Mouse (Mus musculus): ENCODE measurements around the gene Prr27.

The Prr27 gene

GRCm38 (mm10) chr5:87825386-87825785 is at the start of gene Prr27:
Gene Prr27, plus strand, starts transcription at chr5:87825686.
- no peak for DNase-seq (ENCODE audit: extremely low spot score, low spot score)

GRCm38 (mm10) chr5:87782731-87783130 is 42.8 kb upstream of the Prr27 start:
- DNase-seq (ENCODE audit: extremely low spot score, low spot score): no peak

- no peak for DNase-seq (ENCODE audit: extremely low spot score, low spot score)
These were observed 17.7 kb upstream of the Prr27 start, which contains the start of gene Csn1s2b for GRCm38 (mm10) chr5:87807782-87808181. Gene Csn1s2b, plus strand, starts transcription at chr5:87808082.

- DNase-seq (ENCODE audit: extremely low spot score, low spot score): no peak
These were observed 16.2 kb upstream of the Prr27 start for GRCm38 (mm10) chr5:87809253-87809652.

- DNase-seq (ENCODE audit: extremely low spot score, low spot score): no peak
These were observed 29.7 kb downstream of the Prr27 start for GRCm38 (mm10) chr5:87855136-87855716.

- no peak for DNase-seq (ENCODE audit: extremely low spot score, low spot score)
These were observed 44.6 kb downstream of the Prr27 start for GRCm38 (mm10) chr5:87870084-87870483.

GRCm38 (mm10) chr5:87871423-87871822 is 45.9 kb downstream of the Prr27 start:
- DNase-seq (ENCODE audit: extremely low spot score, low spot score): no peak

GRCm38 (mm10) chr5:87884729-87885128 is 59.2 kb downstream of the Prr27 start, which contains the start of gene Odam:
Gene Odam, plus strand, starts transcription at chr5:87885029.
- DNase-seq (ENCODE audit: extremely low spot score, low spot score): no peak
